Mouse (Mus musculus) urinary bladder, postnatal 0 days (tissue): Measurements from ENCODE around the gene Macrod2. TPM values are rescaled to one million over a fixed set of nuclear protein-coding genes. Genes with fewer than 3 reads are reported as not detected.

Experiments used
- polyA plus RNA-seq: library from polyadenylated mRNA; unstranded; fragments of >200 nt; fragmentation: Nextera tagmentation; extraction: Ambion mirVana; gene quantifications from 2 replicates; pipeline ENCODE4 v1.2.1, GENCODE M21; 2015

Macrod2 gene
- polyA plus RNA-seq = 26.2 and 30.8 TPM in 2 replicates

GRCm38 (mm10) chr2:140395179-140395578 is at the start of gene Macrod2:
TSS of gene Macrod2 (plus strand) at chr2:140395309.

GRCm38 (mm10) chr2:140389525-140389924 is 5.6 kb upstream of the Macrod2 start, which contains the start of gene Sel1l2:
TSS of gene Sel1l2 (minus strand) at chr2:140389706.

GRCm38 (mm10) chr2:140670963-140671702 is 276.0 kb downstream of the Macrod2 start, which contains the start of gene Flrt3:
TSS of gene Flrt3 (minus strand) at chr2:140671469.

Other genes starting within 250 kb of the Macrod2 start
- gene Gm17374, start 243.3 kb upstream of the Macrod2 start, polyA plus RNA-seq = not detected in 2 replicates
- gene Esf1, start 224.7 kb upstream of the Macrod2 start, polyA plus RNA-seq = 13.9 and 17.2 TPM in 2 replicates
- 12.5 and 12.7 TPM in 2 replicates for gene Ndufaf5, start 224.7 kb upstream of the Macrod2 start, polyA plus RNA-seq
- gene Sel1l2, start 5.6 kb upstream of the Macrod2 start, polyA plus RNA-seq = not detected in 2 replicates